Mouse (Mus musculus) megakaryocyte progenitor cell, adult 5-6 weeks (primary cell): ENCODE measurements at regions not wholly inside any gene's neighbourhood (a gene's known extent, or its start where the extent isn't known, plus 50 kb on each side); places are given as distances from the start of the nearest gene placed in this dataset.
"Not testable (repeated sequence)": the region's sequence is repeated elsewhere in the genome, so short reads cannot be mapped to it uniquely, and the experiment has no call there.

Experiments used
- ATAC-seq: replicated peaks from 2 replicates; pipeline ENCODE4 v1.8.0; 2016; ENCODE audit warnings: mild to moderate bottlenecking, moderate TSS enrichment, inconsistent platforms; ENCODE audit not compliant: poor library complexity

DNA sequence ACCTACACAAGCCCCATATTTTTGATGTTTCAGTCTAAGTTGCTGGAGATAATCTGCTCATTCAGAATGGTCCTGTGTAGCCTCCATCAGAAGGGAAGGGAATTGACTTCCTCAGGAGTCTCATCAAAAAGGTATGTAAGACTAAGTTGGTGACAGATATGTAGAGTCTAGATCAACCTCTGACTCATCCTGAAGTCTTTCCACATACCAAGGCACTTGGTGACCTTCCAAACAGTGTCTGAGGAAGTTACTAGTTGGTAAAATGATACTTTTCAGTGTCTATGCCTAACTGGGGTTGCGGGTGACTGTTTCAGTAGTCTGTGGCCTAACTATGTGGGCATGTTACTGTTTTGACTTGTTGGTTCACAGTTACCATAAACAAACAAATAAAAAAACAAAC, 133.0 kb upstream of the Plcb4 start:
- ATAC-seq = peak; percentile 37; the same call in 1 of the 2 replicates

DNA sequence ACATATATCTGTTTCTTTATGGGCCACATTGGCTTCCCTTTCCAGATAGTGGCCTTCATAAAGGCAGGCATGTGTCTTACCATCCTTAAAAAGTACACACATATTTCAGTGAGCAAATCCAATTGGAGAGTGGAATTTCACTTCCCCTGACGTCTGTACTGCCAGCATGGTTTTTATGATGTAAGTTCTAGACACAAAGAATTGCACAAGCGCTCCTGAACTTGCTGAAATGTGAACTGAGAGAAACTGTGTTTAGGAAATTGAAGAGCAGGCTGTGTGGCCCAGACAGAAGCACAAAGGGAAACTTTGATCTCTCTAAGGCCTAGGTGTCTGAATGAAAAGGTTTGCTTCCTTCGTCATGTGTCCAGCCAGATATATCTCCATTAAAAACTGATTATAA, 129.2 kb upstream of the Plcb4 start:
- peak; percentile 78 for ATAC-seq

DNA sequence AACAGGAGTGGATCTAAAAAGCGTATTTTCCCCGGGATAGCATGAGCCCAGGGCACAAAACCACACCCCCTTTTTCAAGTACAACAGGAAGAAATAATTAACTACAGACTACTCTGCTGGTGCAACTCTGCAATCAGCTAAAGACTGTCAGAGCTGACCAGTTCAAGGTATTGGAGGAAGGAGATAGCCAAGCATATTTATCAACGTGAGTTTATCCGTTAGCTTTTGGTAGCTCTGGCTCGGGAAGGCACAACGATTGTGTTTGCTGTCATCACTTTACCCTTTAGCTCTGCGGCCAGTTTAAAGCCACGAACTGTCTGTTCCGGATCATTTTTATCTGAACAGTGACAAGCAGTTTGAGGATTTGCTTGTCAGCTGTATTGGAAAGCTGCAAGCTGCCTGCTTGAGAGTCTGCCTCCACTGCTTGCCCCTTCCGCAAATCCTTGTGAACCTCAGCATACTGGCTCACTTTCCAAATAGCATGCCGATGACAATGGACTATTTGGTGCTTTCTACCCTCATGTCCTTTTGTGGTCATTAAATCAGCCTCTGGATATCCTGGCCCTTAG, 122.4 kb upstream of the Plcb4 start:
- peak; percentile 63 for ATAC-seq

DNA sequence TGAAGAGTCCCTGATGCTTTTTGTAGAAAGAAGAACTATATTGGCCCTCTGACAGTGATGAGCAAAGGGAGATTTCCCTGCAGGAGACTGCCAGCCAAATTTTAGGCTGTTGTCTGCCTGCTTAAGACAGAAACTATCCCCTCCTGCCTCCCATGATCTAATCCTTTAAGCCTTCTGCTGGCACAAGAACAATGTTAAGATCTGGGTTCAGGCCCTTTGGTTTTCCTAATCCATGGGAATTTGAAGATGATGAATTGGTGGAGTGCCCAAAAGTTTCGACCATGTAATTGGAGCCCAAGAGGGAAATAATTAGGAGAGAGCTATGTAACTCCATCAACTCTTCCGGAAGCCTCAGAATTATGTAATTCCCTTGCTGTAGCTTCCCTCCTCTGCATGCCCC, 120.8 kb upstream of the Plcb4 start:
- ATAC-seq = no peak

DNA sequence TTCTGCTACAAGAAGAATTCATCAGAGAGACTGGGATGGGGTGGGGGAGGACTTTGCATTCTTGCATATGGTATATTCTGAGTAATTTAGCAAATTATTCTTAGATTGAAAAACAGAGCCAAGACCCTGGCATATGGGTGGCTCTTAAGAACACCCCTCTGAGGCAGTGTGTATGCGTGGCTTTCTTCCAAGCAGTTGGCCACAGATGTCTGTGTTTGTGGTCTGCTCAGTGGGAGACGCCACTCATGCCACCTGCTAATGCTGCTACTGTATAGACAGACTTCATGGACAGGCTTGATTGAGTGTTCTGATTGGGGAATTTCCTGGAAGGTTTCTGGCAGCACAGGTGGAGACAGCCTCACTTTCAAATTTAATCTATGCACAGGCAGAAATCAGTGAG, 117.8 kb upstream of the Plcb4 start:
- ATAC-seq = no peak

DNA sequence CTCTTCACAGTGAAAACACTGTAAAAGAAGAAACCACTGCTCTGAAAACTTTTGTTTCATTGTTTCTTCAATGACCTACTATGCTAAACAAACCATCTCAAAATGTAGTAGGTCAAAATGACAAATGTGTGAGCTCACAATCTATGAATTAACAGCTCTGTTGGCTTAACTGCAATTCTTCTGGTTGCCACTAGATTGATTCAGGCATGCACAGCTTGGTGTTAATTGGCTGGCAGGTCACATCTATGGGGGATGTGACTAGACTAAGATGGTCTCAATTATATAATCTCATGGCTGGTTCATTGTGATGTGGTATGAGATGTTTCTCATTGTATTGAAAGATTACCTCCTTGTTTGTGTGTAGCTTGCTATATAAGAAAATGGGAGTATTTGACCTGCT, 116.9 kb upstream of the Plcb4 start:
- ATAC-seq = no peak; the same call in 1 of the 2 replicates

DNA sequence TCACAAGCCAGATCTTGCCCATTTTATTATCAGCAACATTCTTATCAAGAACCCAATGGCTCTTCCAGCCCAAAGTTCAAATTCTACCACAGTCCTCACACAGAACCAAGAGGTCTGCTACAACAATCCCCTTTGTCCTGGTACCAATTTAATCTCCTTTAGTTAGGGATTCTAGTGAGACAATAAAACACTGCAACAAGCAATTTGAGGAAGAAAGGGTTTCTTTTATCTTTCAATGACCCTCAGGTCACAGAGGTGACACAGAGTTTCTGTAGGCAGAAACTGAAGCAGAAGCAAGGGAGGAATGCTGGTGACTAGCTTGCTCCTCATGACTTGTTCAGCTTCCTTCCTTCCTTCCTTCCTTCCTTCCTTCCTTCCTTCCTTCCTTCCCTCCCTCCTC, 113.9 kb upstream of the Plcb4 start:
- no peak for ATAC-seq

DNA sequence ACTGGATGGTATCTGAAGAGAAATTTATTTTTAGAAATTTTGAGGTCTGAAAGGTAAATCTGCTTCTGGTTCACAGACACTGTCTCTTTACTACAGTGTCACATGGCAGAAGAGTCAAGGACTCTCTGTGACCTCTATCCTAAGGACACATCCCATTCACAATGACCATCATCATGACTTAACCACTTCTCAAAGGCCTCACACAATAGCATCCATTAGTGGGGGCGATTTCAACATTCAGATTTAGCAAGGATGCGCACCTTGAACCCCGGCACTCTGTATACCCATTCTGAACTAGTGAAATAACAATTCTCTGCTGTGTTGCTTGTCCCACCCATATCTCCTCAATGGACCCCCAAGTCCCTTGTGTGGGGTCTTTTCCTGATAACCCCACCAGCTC, 110.8 kb upstream of the Plcb4 start:
- no peak for ATAC-seq

DNA sequence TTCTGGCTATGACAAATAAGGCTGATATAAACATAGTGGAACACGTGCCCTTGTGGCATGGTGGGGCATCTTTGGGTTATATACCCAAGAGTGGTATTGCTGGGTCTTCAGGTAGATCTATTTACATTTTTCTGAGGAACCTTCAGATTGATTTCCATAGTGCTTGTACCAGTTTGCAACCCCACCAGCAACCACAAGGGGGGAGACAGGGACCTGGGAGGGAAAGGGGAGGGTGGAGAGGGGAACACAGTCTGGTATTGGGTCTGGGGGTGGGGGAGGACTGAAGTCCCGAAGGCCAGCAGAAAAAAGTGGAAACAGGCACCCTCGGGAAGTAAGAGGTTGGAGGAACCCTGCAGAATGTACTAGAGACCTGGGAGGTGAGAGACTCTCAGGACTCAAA, 105.8 kb upstream of the Plcb4 start:
- ATAC-seq = no peak

DNA sequence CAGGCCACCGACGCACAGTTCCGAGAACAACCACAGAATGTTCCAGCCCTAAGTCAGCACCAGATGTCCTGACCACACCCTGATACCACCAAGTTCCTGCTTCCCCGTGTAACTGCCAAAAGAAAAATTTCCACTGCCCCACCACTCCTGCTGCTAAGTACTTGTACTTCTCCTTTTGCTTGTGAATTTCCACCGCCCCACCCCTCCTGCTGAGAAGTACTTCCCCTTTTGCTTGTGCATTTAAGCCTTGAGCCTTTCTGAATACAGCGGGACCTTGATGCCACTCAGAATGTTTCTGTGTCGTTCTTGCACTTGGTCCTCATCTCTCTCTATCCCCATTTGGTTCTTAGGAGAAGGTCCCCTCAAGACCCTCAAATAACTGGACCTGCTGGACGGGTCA, 100.8 kb upstream of the Plcb4 start:
- ATAC-seq = not testable (repeated sequence)

DNA sequence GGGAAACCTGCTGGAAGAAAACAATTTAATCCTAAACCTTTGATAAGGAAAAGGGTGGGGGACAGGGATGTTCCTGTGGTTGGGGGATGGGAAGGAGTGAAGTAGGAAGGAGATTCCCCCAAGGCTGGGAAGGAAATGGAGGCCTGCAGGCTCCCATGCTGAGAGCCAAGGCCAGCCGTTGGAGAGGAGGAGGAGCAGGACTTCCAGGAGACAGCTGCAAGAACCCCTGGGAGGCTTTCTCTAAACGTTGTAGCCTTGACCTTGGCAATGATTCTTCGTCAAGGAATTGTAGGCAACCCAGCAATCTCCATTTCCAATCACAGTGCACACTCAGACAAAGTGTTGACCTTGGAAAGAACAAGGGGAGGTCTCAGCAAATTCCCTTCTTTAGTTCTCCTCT, 99.5 kb upstream of the Plcb4 start:
- ATAC-seq = no peak

DNA sequence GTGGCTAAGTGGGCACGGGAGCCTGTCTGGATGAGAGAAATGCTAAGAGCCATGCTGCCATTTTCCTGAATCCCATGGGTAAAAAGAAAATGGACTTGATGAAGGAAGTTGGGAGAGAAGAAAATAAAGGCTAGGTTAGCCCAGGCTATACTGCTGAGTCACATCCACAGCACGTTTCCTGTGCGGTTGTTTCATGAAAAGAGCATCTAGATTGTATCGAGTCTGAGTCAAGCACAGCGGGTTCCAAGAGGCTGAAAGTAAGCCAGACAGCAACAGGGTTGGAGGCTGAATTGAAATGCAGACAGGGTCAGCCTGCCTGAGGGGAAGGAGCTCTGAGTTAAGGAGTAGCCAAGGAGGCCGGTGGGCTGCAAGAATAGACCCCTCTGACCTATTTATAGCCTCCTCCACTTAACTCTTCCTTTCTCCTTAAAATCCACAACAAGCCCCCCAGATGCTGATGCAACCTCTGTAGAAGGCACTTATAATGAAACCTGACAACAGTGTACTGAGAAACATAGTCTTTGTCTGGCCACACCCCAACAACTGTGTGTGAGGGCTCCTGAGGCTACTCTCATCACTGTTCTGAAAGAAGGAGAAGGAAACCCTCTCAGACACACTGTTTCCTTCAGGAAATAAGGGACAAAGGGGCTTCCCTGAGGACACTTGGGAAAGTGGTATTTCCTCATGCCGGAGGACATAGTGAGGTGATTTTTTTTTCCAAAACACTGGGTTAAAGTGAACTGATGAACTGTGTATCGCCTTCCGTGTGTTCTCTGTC, 98.7 kb upstream of the Plcb4 start:
- ATAC-seq = no peak

DNA sequence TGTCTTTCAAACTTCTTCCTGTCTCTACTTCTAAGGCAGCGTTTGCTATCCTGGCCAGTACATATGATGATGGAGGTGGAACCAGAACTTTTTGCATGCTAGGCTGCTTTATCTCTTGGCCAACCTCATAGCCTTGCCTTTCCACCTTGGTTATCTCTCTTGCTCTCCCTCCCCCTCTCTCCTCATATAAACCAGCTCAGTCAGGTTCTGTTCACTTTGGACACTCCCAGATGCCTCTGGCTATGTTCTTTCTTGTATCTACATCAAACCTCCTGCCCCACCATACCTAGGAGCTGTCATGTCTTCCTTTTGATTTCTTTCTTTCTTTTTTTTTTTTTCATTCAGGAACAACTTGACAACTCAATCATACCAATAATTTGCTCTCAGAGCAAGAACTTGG, 98.0 kb upstream of the Plcb4 start:
- no peak for ATAC-seq

DNA sequence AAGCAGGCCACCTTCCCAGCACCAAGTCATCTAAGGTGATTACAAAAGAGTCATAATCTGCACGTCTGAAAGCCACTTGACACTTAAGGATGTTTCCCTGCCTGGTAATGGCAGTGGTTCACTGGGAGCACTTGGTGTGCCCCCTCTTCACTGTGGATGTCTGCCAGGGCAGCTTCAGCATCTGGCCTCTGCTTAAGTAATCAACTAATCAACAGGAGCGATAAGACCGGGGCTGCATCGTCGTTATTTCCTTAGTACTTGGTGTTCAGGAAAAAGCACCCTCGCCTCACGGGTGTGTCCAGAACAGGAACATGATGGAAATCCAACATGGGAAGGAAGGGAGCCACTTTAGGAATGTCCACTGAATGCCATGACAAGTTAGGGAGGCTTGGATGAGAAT, 97.1 kb upstream of the Plcb4 start:
- ATAC-seq = no peak

DNA sequence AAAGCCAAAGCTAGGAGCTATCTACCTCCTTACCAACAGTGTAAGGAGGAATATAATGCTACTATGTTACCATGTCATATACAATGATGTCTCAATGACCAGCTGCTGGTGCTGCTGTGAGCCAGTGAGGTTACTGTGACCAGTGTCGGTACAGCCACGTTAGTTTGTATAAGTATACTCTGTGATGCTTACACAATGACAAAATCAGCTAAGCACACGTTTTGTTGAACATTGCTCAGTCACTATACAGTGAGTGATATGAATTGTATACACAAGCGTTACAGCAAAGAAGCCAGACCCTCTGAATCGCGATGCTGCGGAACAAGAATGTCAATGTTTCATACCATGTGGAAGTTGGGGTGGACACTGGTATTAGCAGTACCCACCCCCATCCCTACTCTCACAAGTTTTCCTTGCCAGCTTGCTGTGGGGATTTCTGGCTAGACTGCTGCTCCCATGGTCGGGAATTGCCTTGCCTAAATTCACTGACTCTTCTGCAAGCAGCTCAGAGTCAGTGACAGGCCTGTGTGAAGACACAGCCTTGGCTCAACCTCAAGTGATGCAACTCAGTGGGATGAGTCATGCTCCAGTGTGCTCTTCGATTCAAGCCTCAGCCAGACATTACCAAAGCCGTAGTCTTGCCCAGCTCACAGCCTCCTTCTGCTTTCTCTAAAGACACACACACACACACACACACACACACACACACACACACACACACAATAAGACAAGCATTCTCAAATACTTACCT, 96.5 kb upstream of the Plcb4 start:
- ATAC-seq = peak; percentile 99

DNA sequence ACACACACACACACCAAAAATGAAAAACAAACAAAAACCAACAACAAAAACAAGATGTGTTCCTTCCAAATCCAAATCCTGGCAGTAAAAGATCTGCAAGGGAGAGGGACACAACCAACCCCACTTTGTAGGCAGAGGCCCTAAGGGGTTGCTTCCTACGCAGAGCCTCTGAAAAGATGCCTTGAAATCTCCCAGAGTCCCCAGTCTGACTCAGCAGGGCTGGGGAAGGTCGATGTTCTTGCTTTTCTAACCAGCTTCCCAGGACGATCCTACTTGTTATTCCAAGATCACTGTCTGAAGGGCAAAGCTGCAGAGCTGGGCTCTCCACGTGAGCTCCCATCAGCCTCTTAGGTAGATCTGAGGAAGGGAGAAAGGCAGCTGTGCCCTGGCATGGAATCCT, 94.6 kb upstream of the Plcb4 start:
- ATAC-seq = no peak

DNA sequence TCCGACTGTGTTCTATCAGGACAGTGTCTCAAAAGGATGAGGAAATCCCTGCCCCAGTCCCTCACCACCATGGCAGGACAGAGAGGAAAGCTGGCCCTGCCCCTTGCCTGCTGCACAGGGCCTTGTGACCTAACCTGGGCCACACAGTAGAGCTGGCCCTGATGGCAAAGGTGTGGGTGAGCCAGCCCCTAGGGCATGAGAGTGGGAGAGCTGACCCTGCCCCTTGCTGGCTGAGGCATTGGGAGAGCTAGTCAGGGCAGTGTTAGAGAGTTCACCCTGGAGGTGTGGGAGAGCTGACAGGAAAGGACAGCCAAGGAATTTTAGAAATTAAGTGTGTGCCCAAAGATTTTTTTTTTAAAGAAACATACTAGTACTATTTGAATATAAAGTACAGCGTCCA, 90.5 kb upstream of the Plcb4 start:
- no peak for ATAC-seq

DNA sequence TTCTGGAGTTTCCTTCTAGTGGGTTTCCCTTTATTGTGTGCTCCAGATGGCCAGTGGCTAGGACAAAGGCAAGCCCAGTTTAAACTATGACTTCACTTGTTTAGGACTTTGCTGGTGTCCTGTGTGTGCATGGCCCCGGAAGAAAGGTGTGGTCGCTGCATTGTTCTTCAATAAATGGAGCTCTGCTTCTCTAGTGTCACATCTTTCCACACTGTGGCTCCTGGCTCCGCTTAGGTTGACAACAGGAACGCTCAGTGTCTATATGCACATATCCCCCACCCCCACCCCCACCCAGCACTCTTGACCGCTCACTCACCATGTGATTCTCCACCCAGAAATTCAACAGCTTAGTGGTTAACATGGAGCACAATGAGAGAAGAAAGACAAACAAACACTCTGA, 87.2 kb upstream of the Plcb4 start:
- ATAC-seq = no peak

DNA sequence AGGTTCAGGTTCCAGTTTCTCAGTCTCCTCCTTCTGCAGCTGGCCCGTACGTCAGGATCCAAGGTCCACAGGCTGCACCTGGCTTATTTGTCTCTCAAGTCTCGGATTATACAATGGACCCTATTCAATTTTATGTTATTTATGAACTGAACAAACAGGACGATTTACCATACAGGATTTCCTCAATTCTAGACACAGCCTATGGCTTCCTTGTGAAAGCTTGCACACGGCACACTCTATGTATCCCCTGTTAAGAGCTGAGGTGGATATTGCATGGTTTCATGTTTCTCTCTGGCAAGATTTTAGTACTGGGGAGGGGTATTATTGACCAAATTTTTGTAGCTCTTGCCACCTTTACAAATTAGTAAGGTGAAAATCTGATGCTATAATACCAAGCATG, 81.6 kb upstream of the Plcb4 start:
- ATAC-seq = no peak

DNA sequence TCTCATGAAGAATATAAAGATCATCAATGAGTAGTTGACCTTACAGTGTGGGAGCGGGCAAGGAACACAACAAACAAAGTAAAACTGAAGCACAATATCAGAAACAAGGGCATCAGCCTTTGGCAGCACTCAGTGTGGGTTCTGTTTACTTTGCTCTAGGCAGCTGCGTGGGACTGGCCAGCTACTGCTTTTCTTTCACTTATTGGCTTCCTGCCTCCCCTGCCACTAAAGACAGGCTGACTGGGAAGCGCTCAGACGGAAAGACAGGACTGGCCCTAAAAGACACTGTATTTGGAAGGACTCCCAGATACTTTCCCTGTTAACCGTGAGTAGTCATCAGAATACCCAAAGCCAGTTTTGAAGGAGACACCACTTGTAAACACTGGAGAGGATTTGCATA, 80.7 kb upstream of the Plcb4 start:
- ATAC-seq = no peak

DNA sequence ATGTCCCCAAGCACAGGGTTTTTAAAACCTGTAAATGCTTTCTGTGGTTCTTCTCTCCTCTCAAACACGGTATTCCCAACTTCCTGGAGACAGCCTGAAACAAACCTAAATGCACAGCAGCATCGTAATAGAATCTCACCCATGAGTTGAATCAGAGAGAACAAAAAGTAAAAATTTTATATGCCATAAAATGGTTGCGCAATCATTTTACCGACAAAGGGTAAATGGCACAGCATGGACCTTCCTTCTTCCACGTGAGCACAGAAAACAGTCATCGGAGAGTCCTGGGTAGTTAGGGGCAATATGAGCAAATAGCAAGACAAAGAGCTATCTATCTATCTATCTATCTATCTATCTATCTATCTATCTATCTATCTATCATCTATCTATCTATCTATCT, 79.3 kb upstream of the Plcb4 start:
- no peak for ATAC-seq

DNA sequence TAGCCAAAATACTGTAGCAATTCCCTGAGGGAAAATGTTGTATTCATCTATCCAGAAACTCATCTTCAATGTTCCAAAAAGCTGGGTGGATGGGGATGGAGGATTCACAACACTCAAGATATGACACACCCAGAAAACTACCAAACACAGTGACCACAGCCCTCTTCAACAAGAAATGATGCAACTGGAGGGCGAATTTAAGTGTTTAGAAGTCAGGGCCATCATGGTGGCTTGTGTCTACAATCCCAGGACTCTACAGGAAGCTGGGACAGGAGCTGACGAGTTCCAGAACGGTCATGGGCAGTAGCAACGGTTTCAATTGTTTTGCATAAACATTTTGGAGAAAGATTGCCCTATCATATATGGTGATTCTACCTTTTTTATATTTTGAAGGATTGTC, 78.8 kb upstream of the Plcb4 start:
- no peak for ATAC-seq
